Mouse (Mus musculus) right cerebral cortex, adult 18-20 months (tissue): ENCODE results near the gene Rsu1.
A peak's percentile ranks its signal among the peaks of the same experiment; 100 is the strongest.

Experiments used
- DNase-seq: peaks from one replicate; pipeline ENCODE4 v3.0.0; 2022; ENCODE audit warnings: mixed read lengths

Rsu1 gene

GRCm38 (mm10) chr2:13145245-13145644, 126.0 kb downstream of the Rsu1 start:
- DNase-seq: no peak

GRCm38 (mm10) chr2:13134890-13135289, 136.3 kb downstream of the Rsu1 start:
- DNase-seq: no peak

GRCm38 (mm10) chr2:13132841-13133240, 138.4 kb downstream of the Rsu1 start:
- DNase-seq: no peak

- DNase-seq: no peak
Measured at GRCm38 (mm10) chr2:13132406-13132805, 138.8 kb downstream of the Rsu1 start.

GRCm38 (mm10) chr2:13129859-13130258, 141.4 kb downstream of the Rsu1 start:
- no peak for DNase-seq

GRCm38 (mm10) chr2:13129337-13129736, 141.9 kb downstream of the Rsu1 start:
- DNase-seq: peak; percentile 12

- DNase-seq: no peak
Measured at GRCm38 (mm10) chr2:13120461-13120860, 150.8 kb downstream of the Rsu1 start.

- no peak for DNase-seq
Measured at GRCm38 (mm10) chr2:13117896-13118295, 153.3 kb downstream of the Rsu1 start.

GRCm38 (mm10) chr2:13106531-13106930, 164.7 kb downstream of the Rsu1 start:
- no peak for DNase-seq

- DNase-seq: no peak
Measured at GRCm38 (mm10) chr2:13104388-13104787, 166.8 kb downstream of the Rsu1 start.

GRCm38 (mm10) chr2:13103797-13104200, 167.4 kb downstream of the Rsu1 start:
- peak; percentile 79 for DNase-seq

GRCm38 (mm10) chr2:13094045-13094444, 177.2 kb downstream of the Rsu1 start:
- no peak for DNase-seq

GRCm38 (mm10) chr2:13093570-13093969, 177.6 kb downstream of the Rsu1 start:
- DNase-seq: no peak

- DNase-seq: no peak
Measured at GRCm38 (mm10) chr2:13091399-13092015, 179.7 kb downstream of the Rsu1 start.

- no peak for DNase-seq
Measured at GRCm38 (mm10) chr2:13090841-13091240, 180.4 kb downstream of the Rsu1 start.

GRCm38 (mm10) chr2:13089861-13090260, 181.4 kb downstream of the Rsu1 start:
- no peak for DNase-seq

GRCm38 (mm10) chr2:13088266-13088665, 182.9 kb downstream of the Rsu1 start:
- DNase-seq: peak; percentile 58

GRCm38 (mm10) chr2:13087811-13088210, 183.4 kb downstream of the Rsu1 start:
- DNase-seq: no peak

- DNase-seq: no peak
Measured at GRCm38 (mm10) chr2:13084223-13084622, 187.0 kb downstream of the Rsu1 start.

GRCm38 (mm10) chr2:13080476-13080875, 190.7 kb downstream of the Rsu1 start:
- no peak for DNase-seq

GRCm38 (mm10) chr2:13072243-13072642, 199.0 kb downstream of the Rsu1 start:
- peak; percentile 57 for DNase-seq

- DNase-seq: peak; percentile 80
Measured at GRCm38 (mm10) chr2:13060426-13061170, 210.6 kb downstream of the Rsu1 start.

- DNase-seq: no peak
Measured at GRCm38 (mm10) chr2:13048649-13049048, 222.6 kb downstream of the Rsu1 start.

- DNase-seq: no peak
Measured at GRCm38 (mm10) chr2:13044555-13044954, 226.7 kb downstream of the Rsu1 start.

GRCm38 (mm10) chr2:13039785-13040184, 231.4 kb downstream of the Rsu1 start:
- DNase-seq: no peak
